Mouse (Mus musculus) CH12.LX (cell line): ENCODE measurements around the gene Naa35.

Experiments used
- CTCF ChIP-seq, 2 experiments: IDR thresholded peaks in 1 of 2; conservative IDR thresholded peaks in 1 of 2; 2 replicates each; pipeline ENCODE4 v1.5.1; 2011 to 2012; ENCODE audit warnings: low read depth in 2 of 2, low read length in 2 of 2, improper control_type of control experiment in 1 of 2, inconsistent platforms in 1 of 2, mild to moderate bottlenecking in 1 of 2, moderate library complexity in 1 of 2
- E2F4 ChIP-seq: IDR thresholded peaks from 2 replicates; pipeline ENCODE4 v1.6.1; 2011; ENCODE audit warnings: low read depth, low read length, improper control_type of control experiment; ENCODE audit not compliant: insufficient replicate concordance
- EP300 ChIP-seq: IDR thresholded peaks from 2 replicates; pipeline ENCODE4 v1.6.1; 2011; ENCODE audit warnings: low read length, improper control_type of control experiment
- GABPA ChIP-seq: IDR thresholded peaks from 2 replicates; pipeline ENCODE4 v1.6.1; 2012; ENCODE audit warnings: low read depth, low read length, improper control_type of control experiment, inconsistent platforms; ENCODE audit not compliant: insufficient replicate concordance
- NELFE ChIP-seq: IDR thresholded peaks from 2 replicates; pipeline ENCODE4 v1.6.1; 2011; ENCODE audit warnings: low read depth, low read length, improper control_type of control experiment
- POLR2A ChIP-seq: IDR thresholded peaks from 2 replicates; pipeline ENCODE4 v1.6.1; 2011; ENCODE audit warnings: low read depth, mild to moderate bottlenecking, improper control_type of control experiment, low read length
- ZC3H11A ChIP-seq: IDR thresholded peaks from 2 replicates; pipeline ENCODE4 v1.6.1; 2012; ENCODE audit warnings: low read depth, mild to moderate bottlenecking, inconsistent platforms, low read length, improper control_type of control experiment

DNA sequence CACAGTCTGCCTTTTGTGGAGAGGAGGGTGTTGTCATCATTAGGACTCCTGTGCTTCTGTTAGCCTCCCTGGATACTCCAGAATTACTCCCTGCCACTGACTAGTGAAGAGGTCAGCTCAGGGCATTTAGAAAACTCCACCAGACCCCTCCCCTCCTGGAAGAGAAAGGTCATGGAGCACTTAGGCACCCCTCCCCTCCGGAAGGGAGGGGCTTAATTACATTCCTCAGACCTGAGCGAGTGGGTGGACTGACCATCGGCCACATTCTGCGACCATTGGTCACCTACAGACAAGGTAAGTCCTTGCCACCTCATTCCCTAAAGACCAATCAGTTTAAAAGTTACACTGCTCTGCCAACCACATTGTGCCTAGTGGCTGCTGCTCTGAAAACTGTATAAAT is 94.2 kb downstream of the Naa35 start:
- TF ChIP-seq NELFE, result no peak
- no peak for TF ChIP-seq POLR2A
- TF ChIP-seq CTCF (conservative IDR thresholded peaks at IDR 0.05 in 1 of 2, IDR thresholded peaks at IDR 0.05 in 1 of 2; ENCODE audit: low read depth in 2 of 2, low read length in 2 of 2), result no peak
- TF ChIP-seq ZC3H11A, result no peak
- TF ChIP-seq GABPA, result no peak
- no peak for TF ChIP-seq E2F4
- TF ChIP-seq EP300, result no peak
